Mouse (Mus musculus) R1 (cell line): ENCODE results near the gene Esr1.

ENCODE experiments used
- DNase-seq: peaks from one replicate; pipeline ENCODE4 v3.0.0-alpha.2; 2018; ENCODE audit warnings: low read depth, low spot score

Gene Esr1

DNA sequence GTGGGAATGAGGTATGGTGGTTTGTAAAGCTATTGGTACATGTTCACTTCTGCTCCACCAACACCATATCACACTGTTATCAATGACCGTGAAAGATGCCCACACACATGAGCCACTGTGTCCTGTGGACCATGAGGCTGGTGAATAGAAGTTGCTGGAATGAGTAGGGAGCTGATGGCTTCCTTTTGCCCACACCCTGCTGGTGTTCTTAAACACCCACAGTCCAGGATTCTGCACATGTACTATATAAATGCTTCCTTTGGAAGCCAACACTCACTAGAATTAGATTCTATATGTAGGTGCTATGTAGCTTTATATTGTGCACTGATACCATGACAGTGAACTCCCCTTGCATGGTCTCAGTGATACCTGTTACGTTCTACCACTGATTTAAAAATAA is 365.2 kb downstream of the Esr1 start:
- DNase-seq = no peak

DNA sequence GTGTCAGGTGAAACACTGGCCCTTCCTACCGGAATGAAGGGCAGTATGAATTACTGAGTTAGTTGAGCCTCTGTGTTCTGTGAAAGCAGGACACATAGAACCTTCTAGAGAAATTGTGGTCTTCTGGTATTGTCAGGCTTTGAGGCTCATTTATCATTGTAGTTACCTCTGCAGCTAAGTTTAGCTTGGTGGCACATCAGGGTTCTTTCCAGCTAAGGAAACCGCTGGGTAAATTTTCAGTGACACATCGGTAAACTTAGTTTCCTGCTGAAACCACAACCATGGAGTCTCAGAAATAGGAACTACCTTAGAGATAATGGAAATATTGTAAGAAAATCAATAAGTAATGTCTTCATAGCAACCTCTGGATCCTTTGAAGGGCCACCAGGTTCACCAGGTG is 366.0 kb downstream of the Esr1 start:
- no peak for DNase-seq

DNA sequence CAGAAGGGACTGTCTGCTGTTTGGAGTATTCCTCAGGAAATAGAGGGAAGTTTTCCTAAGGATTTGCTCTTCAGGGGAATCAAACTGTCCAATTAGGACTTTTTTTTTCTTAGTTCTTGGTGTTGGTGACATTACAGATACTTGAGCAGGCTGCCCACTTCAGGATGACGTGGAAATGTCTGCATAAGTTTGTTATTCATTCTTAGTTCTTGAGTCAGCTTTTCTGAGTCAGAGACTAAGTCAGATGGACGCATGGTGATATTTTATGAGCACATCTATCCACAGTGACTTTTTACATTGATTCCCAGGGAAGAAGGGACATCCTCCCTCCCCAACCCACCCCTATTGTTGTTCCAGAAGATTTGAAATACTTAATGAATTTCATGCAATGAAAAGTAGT is 372.5 kb downstream of the Esr1 start:
- DNase-seq = no peak

DNA sequence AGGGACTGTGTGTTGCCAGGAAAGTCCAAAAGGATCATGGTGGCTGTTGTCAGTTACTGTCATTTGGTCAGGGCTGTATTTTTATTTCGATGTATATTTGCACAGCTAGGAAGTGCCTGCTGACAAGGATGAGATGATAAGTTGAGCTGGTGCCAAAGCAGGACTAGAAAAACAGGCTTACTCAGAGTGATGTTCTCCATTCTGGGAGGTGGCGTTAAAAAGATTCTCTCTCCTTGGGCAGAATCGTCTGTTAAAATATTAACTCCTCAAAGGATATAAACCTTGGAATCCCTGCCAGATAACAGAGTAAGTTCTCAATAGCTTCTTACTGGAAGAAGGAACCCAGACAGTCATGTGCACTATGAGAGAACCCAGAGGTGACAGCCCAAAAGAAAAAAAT is 382.4 kb downstream of the Esr1 start:
- no peak for DNase-seq

DNA sequence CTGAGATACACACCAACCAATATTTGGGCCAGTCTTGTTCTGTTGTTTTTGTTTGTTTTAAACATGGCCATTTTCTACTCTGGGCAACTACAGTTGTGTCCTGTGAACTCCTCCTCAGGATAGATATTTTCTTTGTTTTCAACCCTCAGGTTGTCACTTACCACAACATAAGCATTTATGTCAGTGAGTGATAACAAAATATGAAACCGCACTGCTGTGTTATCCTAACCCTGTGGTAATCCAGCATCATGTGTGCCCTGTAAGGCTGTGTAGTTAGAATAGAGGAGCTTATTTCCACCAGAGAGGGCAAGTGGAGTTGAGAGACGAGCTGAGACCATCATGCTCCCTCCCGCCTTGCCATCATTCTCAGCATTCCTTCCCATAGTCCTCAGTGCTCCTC is 385.2 kb downstream of the Esr1 start:
- DNase-seq = no peak

DNA sequence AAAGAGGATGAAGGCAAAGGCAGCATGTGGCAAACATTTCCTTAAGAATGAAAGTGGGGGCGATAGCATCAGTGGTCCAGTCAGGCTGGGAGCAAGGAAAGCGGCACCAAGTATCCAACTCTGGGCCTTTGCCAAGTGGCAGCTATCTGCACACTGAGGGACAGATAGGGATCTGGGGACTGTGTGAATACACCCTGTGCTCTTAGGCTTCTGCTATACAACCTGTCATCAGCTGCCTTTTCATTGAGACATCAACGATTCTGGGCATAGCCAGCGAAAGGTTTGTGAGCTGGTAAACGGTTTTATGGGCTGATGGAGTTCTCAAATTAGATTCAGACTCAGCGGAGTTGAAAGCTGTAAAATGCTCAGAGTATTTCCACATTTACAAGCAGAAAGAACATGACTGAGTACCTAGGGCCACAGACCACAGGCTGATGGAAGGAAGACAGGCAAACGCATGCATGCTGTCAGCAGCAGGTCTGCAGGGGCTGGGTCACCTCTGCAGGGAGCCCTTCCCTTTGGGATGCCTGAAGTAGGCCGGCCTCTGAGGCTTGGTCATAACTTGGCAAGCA is 397.5 kb downstream of the Esr1 start:
- no peak for DNase-seq

DNA sequence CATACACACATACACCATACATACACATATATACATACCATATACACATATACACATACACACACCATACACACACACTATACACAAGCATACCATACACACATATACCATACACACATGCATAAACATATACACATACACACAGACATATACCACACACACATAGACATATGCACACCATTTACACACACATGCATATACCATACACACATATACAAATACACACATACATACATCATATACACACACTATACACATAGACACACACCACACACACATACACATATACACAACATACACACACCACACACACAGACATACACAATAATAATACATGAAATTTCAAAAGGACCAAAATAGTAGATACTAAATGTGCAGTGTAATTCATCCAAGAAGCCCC is 400.6 kb downstream of the Esr1 start:
- DNase-seq = no peak

DNA sequence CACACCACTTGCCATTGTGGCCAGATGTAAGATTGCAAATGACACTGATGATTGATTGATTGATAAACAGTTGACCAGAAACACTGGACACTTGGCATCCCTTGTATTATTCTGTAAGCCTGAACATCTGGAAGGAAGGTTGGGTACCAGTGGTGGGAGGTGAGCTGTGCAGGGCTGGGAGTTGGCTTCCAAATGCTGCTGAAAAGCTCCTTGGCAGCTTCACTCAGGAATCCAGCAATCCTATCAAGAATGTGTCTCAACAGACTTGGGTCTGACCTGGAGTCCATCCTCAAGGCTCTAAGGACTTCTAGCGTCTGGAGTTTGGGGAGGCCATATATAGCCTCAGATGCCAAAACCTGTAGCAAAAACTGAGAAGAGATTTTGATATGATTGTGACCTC is 403.6 kb downstream of the Esr1 start:
- DNase-seq = no peak

DNA sequence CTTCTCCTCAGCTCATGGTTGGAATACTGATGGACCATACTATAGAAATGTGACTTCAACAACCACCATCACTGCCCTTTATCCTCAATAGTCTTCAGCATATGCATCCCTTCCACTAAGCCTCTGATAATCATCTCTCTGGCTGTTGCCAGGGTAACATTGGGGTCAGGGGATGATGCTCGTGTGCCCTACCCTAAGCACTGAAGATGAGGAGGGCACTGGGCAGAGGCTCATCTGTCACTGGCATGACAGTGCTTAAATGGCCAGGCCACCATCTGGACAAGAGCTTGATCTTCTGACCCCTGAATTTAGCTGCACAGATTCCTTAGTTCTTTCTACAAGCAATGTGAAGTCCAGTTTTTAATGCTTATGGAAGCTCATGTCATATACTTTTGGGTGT is 405.8 kb downstream of the Esr1 start:
- no peak for DNase-seq

DNA sequence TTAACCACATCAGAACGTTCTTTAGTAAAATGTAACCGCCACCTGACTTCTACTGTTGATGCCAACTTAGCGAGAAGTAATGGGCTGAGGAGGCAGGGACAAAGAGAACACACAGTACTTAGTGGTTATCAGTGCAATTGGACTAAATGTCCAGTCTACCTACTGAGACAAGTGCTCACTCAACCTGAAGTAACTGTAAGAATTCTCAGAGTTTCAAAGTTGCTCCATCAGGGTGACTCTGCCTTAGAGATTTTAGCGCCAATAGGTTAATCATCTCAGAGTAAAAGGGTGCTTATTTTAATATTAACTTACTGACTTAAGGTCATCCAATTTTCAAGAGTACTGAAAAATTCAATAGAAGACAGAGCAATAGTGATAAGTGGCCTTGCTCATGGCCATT is 414.5 kb downstream of the Esr1 start:
- DNase-seq = no peak

DNA sequence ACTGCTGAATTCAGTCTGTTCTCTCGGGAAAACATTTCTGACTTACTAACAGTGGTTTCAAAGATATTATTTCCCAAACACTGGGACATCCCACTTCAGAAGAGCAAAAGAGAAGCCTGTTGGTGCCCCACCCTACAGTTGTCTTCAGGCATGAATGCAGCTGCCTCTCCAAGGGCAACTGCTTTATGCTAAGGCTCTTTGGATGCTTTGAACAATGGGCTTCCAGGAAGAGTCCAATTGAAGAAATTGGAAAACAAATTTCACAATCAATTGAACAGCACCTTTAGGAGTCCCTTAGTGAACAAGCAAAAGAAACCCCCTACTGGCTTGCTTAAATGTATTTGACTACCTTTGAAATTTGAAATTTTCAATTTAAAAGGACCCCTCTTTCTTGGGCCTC is 415.8 kb downstream of the Esr1 start:
- DNase-seq = peak; percentile 33

DNA sequence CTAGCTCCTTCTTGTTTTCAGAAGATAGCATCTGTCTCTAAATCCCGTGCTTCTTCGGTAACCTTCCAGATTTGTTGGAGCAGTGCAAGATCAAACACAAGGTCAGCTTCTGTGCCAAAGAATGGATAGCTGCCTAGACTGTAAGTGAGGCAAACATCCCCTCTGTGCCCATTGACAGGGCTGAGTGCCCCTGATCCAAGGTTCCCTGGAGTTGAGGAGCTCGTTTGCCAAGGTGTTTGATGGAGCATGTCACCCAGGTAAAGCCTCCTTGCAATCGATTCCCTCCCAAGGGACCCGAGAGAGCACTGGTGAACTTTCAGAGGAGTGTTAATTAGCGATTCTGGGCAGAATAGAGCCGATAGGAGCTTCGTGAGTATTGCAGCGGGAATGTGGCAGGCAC is 416.9 kb downstream of the Esr1 start:
- no peak for DNase-seq

DNA sequence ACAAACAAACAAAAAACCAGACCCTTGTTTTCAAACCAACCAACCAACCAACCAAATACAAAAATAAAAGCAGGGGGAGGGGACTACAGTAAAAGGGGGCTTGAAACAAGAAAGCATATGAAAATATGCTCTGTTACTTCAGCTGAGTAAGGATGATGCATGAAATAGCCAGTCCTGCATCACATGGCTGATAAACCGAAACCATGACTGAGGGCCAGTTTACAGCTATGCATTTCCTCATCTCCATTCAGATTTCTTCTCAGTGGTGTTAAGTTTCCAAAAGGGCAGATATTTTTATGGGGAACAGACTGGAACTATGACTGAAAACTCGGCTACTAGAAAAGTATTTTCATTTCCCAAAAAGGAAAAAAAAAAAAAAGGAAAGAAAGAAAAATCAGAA is 417.8 kb downstream of the Esr1 start:
- DNase-seq = no peak

DNA sequence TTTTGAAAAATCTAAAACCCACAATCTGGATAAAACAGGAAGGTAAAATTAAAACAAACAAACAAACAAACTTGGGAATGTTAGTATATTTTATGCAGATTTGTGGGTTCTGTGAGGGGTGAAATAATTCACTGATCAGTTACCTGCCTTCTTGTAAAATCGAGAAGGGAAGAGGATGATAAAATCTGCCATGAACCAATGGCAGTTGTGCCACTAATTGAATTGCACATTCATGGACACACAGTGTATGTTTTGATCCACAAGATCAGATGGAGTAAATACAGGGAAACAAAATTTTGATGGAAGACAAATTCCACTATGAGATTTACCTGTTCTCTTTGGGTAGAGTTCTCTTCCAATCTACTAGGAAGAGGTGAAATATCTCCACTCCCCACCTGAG is 418.5 kb downstream of the Esr1 start:
- no peak for DNase-seq

DNA sequence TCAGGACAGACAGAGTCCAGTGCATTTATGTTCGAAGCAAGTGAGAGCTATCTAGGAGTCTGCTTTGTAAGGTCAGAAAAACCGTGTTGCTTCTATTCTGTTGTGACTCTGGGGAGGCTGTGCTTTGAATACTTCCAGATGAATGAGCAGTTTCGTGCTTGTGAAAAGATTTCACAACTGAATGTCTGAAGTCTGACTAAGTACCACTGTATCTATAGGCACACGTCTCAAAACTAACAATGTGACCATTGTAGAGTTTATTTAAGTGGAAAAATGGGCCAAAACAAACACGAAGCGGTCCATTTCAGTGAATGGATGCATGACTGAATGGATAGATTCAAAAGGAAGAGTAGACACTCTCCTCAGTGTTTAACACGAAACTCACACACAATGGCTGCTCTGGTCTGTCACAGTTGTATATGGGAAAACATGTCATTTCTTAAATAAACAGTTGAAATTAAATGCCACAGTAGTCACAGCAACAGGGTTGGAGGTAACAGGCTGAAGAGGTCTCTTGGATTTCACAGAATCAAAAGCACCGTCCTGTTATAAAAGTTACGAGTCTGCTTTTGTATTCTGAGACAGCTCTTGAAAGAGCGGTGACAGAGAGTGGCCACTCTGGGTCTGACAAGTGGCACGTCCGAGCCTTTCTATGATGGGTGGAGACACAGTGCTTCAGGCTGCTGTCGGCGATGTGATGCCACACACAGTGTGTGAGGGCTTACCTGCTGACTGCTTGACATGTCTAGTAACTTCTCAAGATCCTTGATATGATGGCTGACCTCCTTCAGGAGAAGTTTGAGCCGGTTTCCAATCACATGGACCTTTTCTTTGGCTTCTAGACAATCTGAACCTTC is 421.0 kb downstream of the Esr1 start:
- no peak for DNase-seq

DNA sequence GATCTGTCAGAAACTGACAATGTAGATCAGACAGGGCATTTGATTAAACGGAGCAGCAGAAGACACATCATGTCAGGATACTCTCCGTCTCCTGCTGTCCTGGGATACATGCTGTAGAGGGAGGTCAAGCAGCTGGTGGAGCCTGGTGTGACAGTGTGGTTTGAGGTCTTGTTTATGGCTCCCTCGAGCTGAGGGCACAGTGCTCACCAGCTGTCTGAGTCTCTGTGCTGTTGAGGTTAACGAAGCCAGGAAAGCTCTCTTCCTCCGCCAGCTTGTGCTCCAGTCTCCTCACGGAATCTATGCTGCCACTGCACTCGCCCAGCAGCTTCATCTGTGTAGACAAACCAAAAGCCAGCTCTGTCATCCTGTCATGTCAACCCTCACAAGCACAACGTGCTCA is 429.9 kb downstream of the Esr1 start:
- DNase-seq = no peak

DNA sequence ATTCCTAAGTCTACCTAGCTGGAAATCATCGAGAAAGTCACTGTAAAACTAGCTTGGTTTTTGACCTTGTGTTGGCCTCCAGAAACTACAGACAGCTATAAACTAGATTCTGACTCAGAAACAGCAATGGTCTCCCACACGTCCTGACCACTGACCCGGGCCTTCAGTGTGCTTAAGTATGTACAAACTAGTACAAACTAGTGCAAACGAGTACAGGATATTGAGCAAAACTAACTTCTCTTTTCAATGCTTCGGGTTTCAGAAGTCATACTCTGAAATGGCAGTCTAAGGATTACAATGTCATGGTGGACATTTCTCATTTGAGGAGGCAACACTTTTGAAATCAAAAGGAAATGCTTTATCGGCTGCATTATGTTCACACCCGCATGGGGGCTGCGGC is 433.1 kb downstream of the Esr1 start:
- DNase-seq = no peak

DNA sequence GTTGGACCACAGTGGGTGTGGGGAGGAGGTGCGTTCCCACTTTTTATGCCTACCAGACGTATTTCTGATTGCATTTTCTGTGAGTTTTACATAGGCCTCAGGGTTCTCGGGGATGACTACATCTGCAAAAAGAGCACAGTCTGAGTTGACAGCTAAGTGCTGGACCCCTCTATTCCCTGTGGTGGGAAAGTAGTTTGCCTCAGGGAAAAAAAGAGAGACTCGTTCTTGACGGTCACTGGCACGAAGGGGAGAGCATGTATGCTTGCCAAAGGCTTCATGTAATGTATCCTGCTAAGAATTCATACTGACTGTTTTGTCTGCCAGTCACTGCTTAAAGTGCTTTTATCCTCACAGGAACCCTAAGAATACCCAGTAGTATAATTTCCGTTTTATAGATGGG is 433.8 kb downstream of the Esr1 start:
- no peak for DNase-seq

DNA sequence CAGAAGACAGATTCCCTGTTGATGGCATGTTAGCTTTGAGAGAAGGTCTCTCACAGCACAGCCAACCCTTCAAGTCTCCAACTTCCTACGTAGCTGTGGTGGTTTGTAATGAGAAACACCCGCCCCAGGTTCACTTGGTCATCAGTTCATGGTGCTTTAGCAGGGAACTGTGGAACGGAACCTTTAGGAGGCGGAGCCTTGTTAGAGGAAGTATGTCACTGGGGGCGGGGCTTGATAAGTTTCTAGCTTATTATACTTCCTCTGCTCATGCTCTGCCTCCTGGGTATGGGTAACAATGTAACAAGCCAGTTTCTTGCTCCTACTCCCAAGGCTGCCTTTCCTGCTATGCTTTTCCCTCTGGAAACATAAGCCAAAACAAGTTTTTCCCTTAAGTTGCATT is 434.3 kb downstream of the Esr1 start:
- DNase-seq = peak; percentile 10
